Mouse (Mus musculus) stomach, postnatal 0 days (tissue): ENCODE results near the gene Uba7.

Experiments
- CTCF ChIP-seq: IDR thresholded peaks from 2 replicates; pipeline ENCODE4 v1.5.1; 2016; ENCODE audit warnings: antibody characterized with exemption, low read depth, mild to moderate bottlenecking, moderate library complexity
- EP300 ChIP-seq: optimal IDR thresholded peaks from 2 replicates; pipeline ENCODE3; 2016; ENCODE audit warnings: antibody characterized with exemption

DNA sequence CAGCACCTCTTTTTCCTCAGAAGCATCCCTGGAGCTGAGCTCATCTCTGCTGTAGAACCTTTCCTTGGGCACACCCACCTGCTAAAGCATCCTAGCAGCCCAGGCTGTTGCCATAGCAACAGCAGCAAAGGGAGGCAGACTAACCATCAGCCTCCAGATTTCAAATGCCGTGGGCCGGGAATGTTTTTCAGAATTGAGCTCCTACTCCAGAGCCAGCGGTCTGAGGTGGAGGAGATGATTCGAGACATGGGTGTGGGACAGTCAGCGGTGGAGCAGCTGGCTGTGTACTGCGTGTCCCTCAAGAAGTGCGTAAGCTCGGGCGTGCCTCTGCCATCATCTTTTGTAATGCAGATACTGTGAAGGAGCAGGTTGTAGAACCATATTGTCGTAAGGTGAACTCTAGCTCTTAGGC is 13.9 kb upstream of the Uba7 start:
- TF ChIP-seq CTCF: no peak
- TF ChIP-seq EP300: no peak
